Mouse (Mus musculus) kidney, postnatal 10 days (tissue): ENCODE results near the gene Rpl7l1.
A peak's percentile ranks its signal among the peaks of the same experiment; 100 is the strongest.
"Not testable (repeated sequence)": the region's sequence is repeated elsewhere in the genome, so short reads cannot be mapped to it uniquely, and the experiment has no call there.

Experiments used
- DNase-seq: peaks from one replicate; pipeline ENCODE4 v3.0.0; 2021; ENCODE audit warnings: mixed read lengths

The Rpl7l1 gene

GRCm38 (mm10) chr17:46782341-46783221, at the start of gene Rpl7l1:
Gene Rpl7l1, minus strand, starts transcription at chr17:46782672.
- peak; percentile 94 for DNase-seq

DNA sequence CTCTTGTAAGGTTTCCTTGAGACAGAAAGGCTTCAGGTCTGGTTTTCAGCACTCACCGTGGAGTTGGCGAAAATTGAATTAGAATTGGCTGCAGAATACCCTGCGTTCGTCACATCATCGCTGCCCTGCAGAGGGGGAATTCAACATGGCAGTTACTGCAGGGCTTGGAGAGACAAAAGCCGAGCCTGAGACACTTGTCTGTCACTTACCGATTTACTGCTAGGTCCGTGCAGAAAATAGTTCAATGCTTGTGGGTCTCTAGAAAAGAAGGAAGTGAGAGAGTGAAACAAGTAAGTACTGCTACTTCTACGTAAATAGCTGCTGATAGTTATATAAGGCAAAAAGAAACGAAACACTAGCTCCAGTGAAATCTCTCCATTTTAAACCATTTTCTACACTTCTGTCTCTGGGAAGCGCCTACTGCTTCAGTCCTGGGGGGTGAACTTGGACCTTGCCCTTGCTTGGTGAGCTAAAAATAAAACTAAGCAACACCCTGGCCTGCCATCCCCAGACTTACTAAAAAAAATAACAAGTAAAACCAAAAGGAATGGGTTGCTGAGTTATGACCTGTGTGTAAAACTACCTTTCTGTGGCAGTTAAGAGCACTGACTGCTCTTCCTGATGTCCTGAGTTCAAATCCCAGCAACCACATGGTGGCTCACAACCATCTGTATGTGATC, 47.5 kb upstream of the Rpl7l1 start:
- no peak for DNase-seq

- no peak for DNase-seq
These were observed 46.5 kb upstream of the Rpl7l1 start for GRCm38 (mm10) chr17:46828935-46829334.

GRCm38 (mm10) chr17:46823091-46823490, 40.6 kb upstream of the Rpl7l1 start:
- no peak for DNase-seq

- DNase-seq: no peak
These were observed 38.2 kb upstream of the Rpl7l1 start for GRCm38 (mm10) chr17:46820628-46821027.

GRCm38 (mm10) chr17:46817734-46818158, 35.3 kb upstream of the Rpl7l1 start:
- no peak for DNase-seq

GRCm38 (mm10) chr17:46816306-46816705, 33.8 kb upstream of the Rpl7l1 start:
- DNase-seq: no peak

- no peak for DNase-seq
These were observed 32.0 kb upstream of the Rpl7l1 start for GRCm38 (mm10) chr17:46814497-46814896.

- DNase-seq: no peak
These were observed 31.2 kb upstream of the Rpl7l1 start for GRCm38 (mm10) chr17:46813637-46814036.

- DNase-seq: no peak
These were observed 30.0 kb upstream of the Rpl7l1 start for GRCm38 (mm10) chr17:46812442-46812841.

GRCm38 (mm10) chr17:46810672-46811071, 28.2 kb upstream of the Rpl7l1 start:
- no peak for DNase-seq

- DNase-seq: no peak
These were observed 26.8 kb upstream of the Rpl7l1 start for GRCm38 (mm10) chr17:46809131-46809830.

DNA sequence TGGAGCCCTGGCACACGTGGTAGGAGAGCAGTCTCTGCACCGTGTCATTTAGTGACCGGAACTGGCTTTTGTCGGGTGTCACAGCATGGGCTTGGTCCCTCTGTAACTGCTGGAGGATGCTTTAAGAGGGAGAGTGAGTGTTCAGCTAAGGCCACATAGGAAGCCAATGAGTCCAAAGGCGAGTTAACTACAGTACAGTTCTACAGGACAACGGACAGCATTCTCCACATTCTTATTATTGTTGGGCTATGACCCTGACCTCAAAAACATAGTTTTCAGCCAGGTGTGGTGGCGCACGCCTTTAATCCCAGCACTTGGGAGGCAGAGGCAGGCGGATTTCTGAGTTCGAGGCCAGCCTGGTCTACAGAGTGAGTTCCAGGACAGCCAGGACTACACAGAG, 25.9 kb upstream of the Rpl7l1 start:
- DNase-seq: no peak

- DNase-seq: no peak
These were observed 19.3 kb upstream of the Rpl7l1 start for GRCm38 (mm10) chr17:46801761-46802160.

DNA sequence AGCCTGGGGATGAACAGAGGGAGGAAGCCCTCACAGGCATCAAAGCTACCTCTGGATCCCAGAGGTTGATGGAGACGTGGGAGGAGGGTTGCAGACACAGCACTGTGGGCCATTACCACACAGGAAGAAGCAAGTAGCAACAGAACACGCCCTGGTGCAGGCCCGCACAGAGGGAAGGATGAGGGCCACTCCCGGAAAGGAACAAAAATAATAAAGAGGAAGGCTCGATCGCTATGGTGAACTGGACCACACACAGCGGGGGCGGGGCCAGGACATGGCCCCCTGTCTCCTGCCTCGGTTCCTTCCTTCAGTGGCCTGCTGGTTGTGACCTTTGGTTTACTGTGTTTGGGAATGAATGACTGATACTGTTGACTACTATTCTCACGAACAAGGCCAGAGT, 17.2 kb upstream of the Rpl7l1 start:
- no peak for DNase-seq

DNA sequence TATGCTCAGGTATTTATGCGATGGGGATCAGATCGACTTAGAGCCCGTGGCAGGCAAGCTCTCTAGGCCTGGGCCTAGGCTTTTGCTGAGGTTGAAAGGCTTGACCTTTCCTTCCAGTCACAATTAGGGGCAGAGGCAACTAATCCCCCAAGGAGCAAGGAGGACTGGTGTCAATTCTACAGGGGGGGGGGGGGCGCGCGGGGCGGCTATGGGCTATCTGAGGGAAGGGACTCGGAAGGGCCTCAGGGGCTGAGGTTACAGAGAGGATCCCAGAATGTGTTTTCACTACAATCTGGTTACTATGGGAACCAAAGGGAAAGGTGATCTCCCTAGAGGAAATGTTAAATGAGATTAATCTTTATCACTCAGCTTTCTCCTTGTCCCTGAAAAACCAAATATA, 14.9 kb upstream of the Rpl7l1 start:
- DNase-seq: no peak

GRCm38 (mm10) chr17:46796743-46797142, 14.3 kb upstream of the Rpl7l1 start:
- DNase-seq: no peak

- DNase-seq: no peak
These were observed 10.5 kb upstream of the Rpl7l1 start for GRCm38 (mm10) chr17:46792963-46793362.

- not testable (repeated sequence) for DNase-seq
These were observed 5.5 kb upstream of the Rpl7l1 start for GRCm38 (mm10) chr17:46787974-46788373.

DNA sequence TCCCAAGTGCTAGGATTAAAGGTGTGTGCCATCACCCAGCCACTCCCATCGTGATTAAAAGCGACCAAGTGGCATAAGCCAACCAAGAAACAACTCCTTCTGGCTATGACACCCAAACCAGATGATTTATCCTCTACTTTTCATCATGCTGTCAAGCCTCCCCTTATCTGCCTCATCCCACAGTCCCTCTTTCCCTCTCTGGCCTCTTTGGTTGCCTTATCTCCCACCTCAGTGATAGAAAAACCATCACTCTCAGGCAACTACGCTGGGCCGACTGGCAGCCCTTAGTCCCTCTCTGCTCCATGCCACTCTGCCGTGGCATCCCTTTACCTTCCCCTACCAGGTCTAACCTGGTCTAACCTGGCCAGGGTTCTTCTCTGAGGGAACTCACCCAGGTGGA, 4.5 kb upstream of the Rpl7l1 start:
- DNase-seq: no peak

- DNase-seq: no peak
These were observed 722 bp upstream of the Rpl7l1 start for GRCm38 (mm10) chr17:46783222-46783565.

DNA sequence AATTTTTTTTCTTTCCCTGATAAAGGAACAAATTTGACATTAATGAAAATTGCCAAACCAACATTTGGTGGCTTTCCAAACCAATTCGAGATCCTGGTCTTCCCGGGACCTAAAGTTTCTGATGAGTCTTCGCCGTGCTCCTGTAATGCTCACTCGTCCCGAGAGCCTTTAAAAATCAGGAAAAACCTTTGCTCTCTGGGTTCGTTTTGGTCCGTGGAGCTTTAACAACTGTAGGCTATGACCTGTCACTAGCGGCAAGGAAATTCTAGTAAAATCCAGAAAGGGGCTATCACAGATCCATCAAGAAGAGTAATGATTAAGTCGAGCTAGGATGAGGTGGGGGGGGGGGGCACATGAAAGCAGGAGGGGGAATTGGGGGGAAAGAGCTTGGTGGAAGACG, 596 bp downstream of the Rpl7l1 start:
- no peak for DNase-seq

- no peak for DNase-seq
These were observed 6.4 kb downstream of the Rpl7l1 start for GRCm38 (mm10) chr17:46776087-46776486.

- DNase-seq: no peak
These were observed 7.4 kb downstream of the Rpl7l1 start for GRCm38 (mm10) chr17:46775070-46775469.
